ENCODE assay signal across 9 mouse cellular contexts in the genomic region with DNA sequence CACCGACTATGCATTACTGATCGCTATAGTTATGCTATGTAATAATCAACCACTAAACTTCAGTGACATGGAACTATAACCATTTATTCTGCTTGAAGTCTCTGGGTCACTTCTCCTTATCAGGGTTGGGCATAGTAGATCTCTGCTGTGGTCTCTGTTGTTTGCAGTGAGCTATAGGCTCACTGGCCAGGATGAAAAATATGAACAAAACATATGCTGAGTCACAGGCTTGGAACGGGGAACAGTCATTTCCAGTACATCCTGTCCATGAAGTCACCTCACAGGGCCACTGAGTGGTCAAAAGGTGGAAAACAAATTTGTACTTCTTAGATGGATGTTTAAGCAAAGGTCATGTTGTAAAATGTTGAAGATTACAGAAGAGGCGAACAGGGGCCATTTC.
"Had no signal": no experiment of that assay in that cellular context is flagged by ENCODE, and none has a peak within 500 bp of the region (broad histone marks: within the 10 kb centered on the region; RNA-seq: fewer than 3 reads in every experiment).

No protein-coding gene starts in this region.

- DNase-seq: kidney, adult 8-10 months; kidney, postnatal 25 days; layer of hippocampus, adult 9-11 months; layer of hippocampus, postnatal 36 days; liver; lung, postnatal 36 days; midbrain, embryonic 14.5 days; right cerebral cortex, postnatal 4 days; thymus, postnatal 36 days had no signal
